Mouse (Mus musculus): Measurements from ENCODE around the gene Rpl35a. TPM values are rescaled to one million over a fixed set of nuclear protein-coding genes. Genes with fewer than 3 reads are reported as not detected.
A peak's percentile ranks its signal among the peaks of the same experiment; 100 is the strongest.

Gene Rpl35a
- polyA plus RNA-seq, 1 experiment from 2014 or later = 649 TPM

DNA sequence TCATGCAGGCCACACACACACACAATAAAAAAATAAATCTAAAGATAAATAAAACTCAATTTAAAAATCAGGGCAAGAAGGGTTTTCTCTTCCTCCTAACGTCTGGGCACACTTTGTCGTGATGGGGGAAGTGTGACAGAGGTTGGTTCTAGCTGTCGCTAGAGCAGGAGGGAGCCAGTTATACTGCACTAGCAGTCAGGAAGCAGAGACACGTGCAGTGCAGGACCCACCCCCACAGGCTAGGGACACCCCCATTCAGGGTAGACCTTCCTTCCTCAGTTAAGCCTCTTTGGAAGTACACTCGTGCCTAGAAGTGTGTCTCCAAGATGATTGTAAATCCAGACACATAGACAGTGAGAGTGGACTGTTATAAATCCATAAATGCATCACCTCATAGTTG is 18.7 kb downstream of the Rpl35a start:
- no peak overlapping the region for H3K4me3 ChIP-seq (ENCODE audit: low read depth, low read length)
- H3K9me3 ChIP-seq (replicated peaks; ENCODE audit: control insufficient read depth, low read length) = no peaks in the 10 kb centered on the region
- no peak overlapping the region for H3K4me2 ChIP-seq (ENCODE audit: low read length)
- peaks cover 44% of the 10 kb centered on the region for H3K36me3 ChIP-seq (ENCODE audit: control insufficient read depth, insufficient read depth, low read length)
- no peaks in the 10 kb centered on the region for H3K4me1 ChIP-seq (ENCODE audit: control insufficient read depth, insufficient read depth, low read length)
- H3K27ac ChIP-seq (ENCODE audit: low read depth, low read length) = no peak overlapping the region
- DNase-seq (ENCODE audit: low spot score) (no peak), ATAC-seq (no peak)
- WGBS = 89% methylated on average over 5 of the region's 5 CpGs
- H3K9ac ChIP-seq (ENCODE audit: low read length) = no peak overlapping the region
- no peaks in the 10 kb centered on the region for H3K27me3 ChIP-seq (replicated peaks; ENCODE audit: control insufficient read depth, insufficient read depth, low read length)

- Histone ChIP-seq H3K27me3 (replicated peaks; ENCODE audit: control insufficient read depth, insufficient read depth, low read length) (no peaks in the 10 kb centered on the region), H3K4me2 (ENCODE audit: low read length) (no peak overlapping the region), H3K27ac (ENCODE audit: low read depth, low read length) (no peak overlapping the region), H3K9me3 (replicated peaks; ENCODE audit: control insufficient read depth, low read length) (no peaks in the 10 kb centered on the region), H3K36me3 (ENCODE audit: control insufficient read depth, insufficient read depth, low read length) (peaks cover 40% of the 10 kb centered on the region), H3K4me3 (ENCODE audit: low read depth, low read length) (no peak overlapping the region), H3K4me1 (ENCODE audit: control insufficient read depth, insufficient read depth, low read length) (no peaks in the 10 kb centered on the region), H3K9ac (ENCODE audit: low read length) (no peak overlapping the region)
- DNase-seq (ENCODE audit: low spot score) = no peak
- no peak for ATAC-seq
- 83% methylated on average over 6 of the region's 6 CpGs for WGBS
Measured at GRCm38 (mm10) chr16:33076078-33076477, 19.8 kb downstream of the Rpl35a start.

DNA sequence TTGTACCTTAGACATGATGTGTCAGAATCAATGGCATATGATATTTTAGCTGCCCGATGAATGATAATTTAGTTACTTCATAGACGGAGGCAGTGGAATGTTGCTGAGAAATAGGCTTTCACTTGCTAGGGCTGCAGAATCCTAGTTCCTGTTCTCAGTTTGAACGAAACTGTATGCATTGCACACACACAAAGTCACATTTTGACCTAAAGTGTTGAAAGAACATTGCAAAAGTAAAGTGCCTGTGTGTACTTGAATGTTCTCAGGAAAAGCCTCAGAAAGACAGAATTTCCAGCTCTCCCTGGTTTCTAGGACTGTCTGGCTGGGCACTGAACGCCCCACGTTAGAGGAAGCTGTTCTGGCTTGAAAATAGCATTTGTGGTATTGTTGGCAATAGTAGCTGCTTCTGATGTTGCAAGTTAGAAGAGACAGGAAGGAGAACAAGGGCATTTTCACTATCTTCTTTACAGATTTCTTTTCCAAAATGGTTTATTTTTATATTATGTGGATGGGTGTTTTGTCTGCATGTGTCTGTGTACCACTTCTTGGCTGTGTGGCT is 20.9 kb downstream of the Rpl35a start:
- Histone ChIP-seq H3K4me2 (ENCODE audit: low read length) (no peak overlapping the region), H3K27ac (ENCODE audit: low read depth, low read length) (no peak overlapping the region), H3K36me3 (ENCODE audit: control insufficient read depth, insufficient read depth, low read length) (peaks cover 40% of the 10 kb centered on the region), H3K4me1 (ENCODE audit: control insufficient read depth, insufficient read depth, low read length) (no peaks in the 10 kb centered on the region), H3K27me3 (replicated peaks; ENCODE audit: control insufficient read depth, insufficient read depth, low read length) (no peaks in the 10 kb centered on the region), H3K4me3 (ENCODE audit: low read depth, low read length) (no peak overlapping the region), H3K9ac (ENCODE audit: low read length) (no peak overlapping the region), H3K9me3 (replicated peaks; ENCODE audit: control insufficient read depth, low read length) (no peaks in the 10 kb centered on the region)
- DNase-seq (ENCODE audit: low spot score) (no peak), ATAC-seq (no peak)
- 95% methylated on average over 5 of the region's 5 CpGs for WGBS

DNA sequence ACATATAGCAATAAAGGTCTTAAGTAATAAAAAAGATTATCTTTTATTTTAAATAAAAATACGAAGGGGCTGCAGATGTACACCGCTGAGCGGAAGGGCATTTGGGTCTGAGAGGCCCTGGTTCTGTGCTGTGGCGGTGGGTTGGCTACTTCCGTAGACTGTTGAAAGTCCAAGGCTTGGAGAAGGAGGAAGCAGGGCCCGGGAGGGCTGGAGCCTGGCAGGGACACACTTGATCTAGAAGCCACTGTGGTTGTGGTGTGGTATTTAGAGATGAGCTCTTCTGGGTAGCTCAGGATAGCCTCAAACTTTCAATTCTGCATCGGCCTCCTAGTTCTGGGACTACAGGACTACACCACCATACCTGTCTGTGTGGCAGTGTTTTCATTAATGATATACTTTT is 23.8 kb downstream of the Rpl35a start:
- Histone ChIP-seq H3K36me3 (ENCODE audit: control insufficient read depth, insufficient read depth, low read length) (peaks cover 32% of the 10 kb centered on the region), H3K9me3 (replicated peaks; ENCODE audit: control insufficient read depth, low read length) (no peaks in the 10 kb centered on the region), H3K9ac (ENCODE audit: low read length) (no peak overlapping the region), H3K4me1 (ENCODE audit: control insufficient read depth, insufficient read depth, low read length) (no peaks in the 10 kb centered on the region), H3K27ac (ENCODE audit: low read depth, low read length) (no peak overlapping the region), H3K27me3 (replicated peaks; ENCODE audit: control insufficient read depth, insufficient read depth, low read length) (no peaks in the 10 kb centered on the region), H3K4me2 (ENCODE audit: low read length) (no peak overlapping the region), H3K4me3 (ENCODE audit: low read depth, low read length) (no peak overlapping the region)
- ATAC-seq = no peak
- WGBS = 96% methylated on average over 7 of the region's 7 CpGs
- DNase-seq (ENCODE audit: low spot score) = no peak

GRCm38 (mm10) chr16:33082951-33083350 is 26.7 kb downstream of the Rpl35a start:
- no peaks in the 10 kb centered on the region for H3K4me1 ChIP-seq (ENCODE audit: control insufficient read depth, insufficient read depth, low read length)
- no peaks in the 10 kb centered on the region for H3K27me3 ChIP-seq (replicated peaks; ENCODE audit: control insufficient read depth, insufficient read depth, low read length)
- no peak overlapping the region for H3K4me3 ChIP-seq (ENCODE audit: low read depth, low read length)
- no peak overlapping the region for H3K9ac ChIP-seq (ENCODE audit: low read length)
- WGBS = 94% methylated on average over 6 of the region's 6 CpGs
- H3K4me2 ChIP-seq (ENCODE audit: low read length) = no peak overlapping the region
- DNase-seq (ENCODE audit: low spot score) (no peak), ATAC-seq (no peak)
- peaks cover 21% of the 10 kb centered on the region for H3K36me3 ChIP-seq (ENCODE audit: control insufficient read depth, insufficient read depth, low read length)
- no peaks in the 10 kb centered on the region for H3K9me3 ChIP-seq (replicated peaks; ENCODE audit: control insufficient read depth, low read length)
- no peak overlapping the region for H3K27ac ChIP-seq (ENCODE audit: low read depth, low read length)

- WGBS = 94% methylated on average over 2 of the region's 2 CpGs
- H3K9me3 ChIP-seq (replicated peaks; ENCODE audit: control insufficient read depth, low read length) = no peaks in the 10 kb centered on the region
Measured at GRCm38 (mm10) chr16:33083996-33084395, 27.7 kb downstream of the Rpl35a start.

GRCm38 (mm10) chr16:33085666-33086065 is 29.4 kb downstream of the Rpl35a start:
- Histone ChIP-seq H3K9me3 (replicated peaks; ENCODE audit: control insufficient read depth, low read length) (no peaks in the 10 kb centered on the region), H3K27ac (ENCODE audit: low read depth, low read length) (no peak overlapping the region), H3K9ac (ENCODE audit: low read length) (no peak overlapping the region), H3K4me1 (ENCODE audit: control insufficient read depth, insufficient read depth, low read length) (no peaks in the 10 kb centered on the region), H3K4me3 (ENCODE audit: low read depth, low read length) (no peak overlapping the region), H3K36me3 (ENCODE audit: control insufficient read depth, insufficient read depth, low read length) (peaks cover 33% of the 10 kb centered on the region), H3K4me2 (ENCODE audit: low read length) (no peak overlapping the region), H3K27me3 (replicated peaks; ENCODE audit: control insufficient read depth, insufficient read depth, low read length) (no peaks in the 10 kb centered on the region)
- DNase-seq (ENCODE audit: low spot score) (no peak), ATAC-seq (no peak)
- 85% methylated on average over 8 of the region's 8 CpGs for WGBS

More at GRCm38 (mm10) chr16:33083996-33084395, 27.7 kb downstream of the Rpl35a start:
- no peak for ATAC-seq
- Histone ChIP-seq H3K9ac (ENCODE audit: low read length) (no peak overlapping the region), H3K4me1 (ENCODE audit: control insufficient read depth, insufficient read depth, low read length) (no peaks in the 10 kb centered on the region), H3K27me3 (replicated peaks; ENCODE audit: control insufficient read depth, insufficient read depth, low read length) (no peaks in the 10 kb centered on the region), H3K4me3 (ENCODE audit: low read depth, low read length) (no peak overlapping the region), H3K36me3 (ENCODE audit: control insufficient read depth, insufficient read depth, low read length) (peaks cover 21% of the 10 kb centered on the region), H3K4me2 (ENCODE audit: low read length) (no peak overlapping the region), H3K27ac (ENCODE audit: low read depth, low read length) (no peak overlapping the region)
- no peak for DNase-seq (ENCODE audit: low spot score)

MicroRNA genes within 50 kb of the gene (microRNA counts, 519-probe panel; counts per million panel counts)
- microRNA mmu-miR-1947 = not detected

Small RNA genes within 50 kb of the gene (microRNA-seq; reads per million reads assigned to microRNA genes)
- not detected for gene Gm22231
- gene Mir1947 = 6.5 reads per million, percentile 29 among the genes with 10 or more reads in this experiment

Other genes with a start within 250 kb of the Rpl35a start
- gene Smbd1, start 246.0 kb upstream of the Rpl35a start, polyA plus RNA-seq (2014; fragmentation: Nextera tagmentation; extraction: Ambion mirVana) = not detected in 2 replicates
- 160 and 173 TPM in 2 replicates for gene Fyttd1, start 179.0 kb upstream of the Rpl35a start, polyA plus RNA-seq (2014; fragmentation: Nextera tagmentation; extraction: Ambion mirVana)
- 20.0 and 26.8 TPM in 2 replicates for gene Rubcn, start 178.7 kb upstream of the Rpl35a start, polyA plus RNA-seq (2014; fragmentation: Nextera tagmentation; extraction: Ambion mirVana)
- 24.3 and 36.0 TPM in 2 replicates for gene Lrch3, start 142.4 kb upstream of the Rpl35a start, polyA plus RNA-seq (2014; fragmentation: Nextera tagmentation; extraction: Ambion mirVana)
- 4.9 and 6.1 TPM in 2 replicates for gene Iqcg, start 235 bp upstream of the Rpl35a start, polyA plus RNA-seq (2014; fragmentation: Nextera tagmentation; extraction: Ambion mirVana)
- gene Lmln, start 6.1 kb downstream of the Rpl35a start, polyA plus RNA-seq (2014; fragmentation: Nextera tagmentation; extraction: Ambion mirVana) = 1.5 and 2.1 TPM in 2 replicates
- gene Osbpl11, start 128.6 kb downstream of the Rpl35a start, polyA plus RNA-seq (2014; fragmentation: Nextera tagmentation; extraction: Ambion mirVana) = 14.3 and 16.4 TPM in 2 replicates
- 84.1 and 87.5 TPM in 2 replicates for gene Snx4, start 195.0 kb downstream of the Rpl35a start, polyA plus RNA-seq (2014; fragmentation: Nextera tagmentation; extraction: Ambion mirVana)

Data from forebrain, embryonic 14.5 days (tissue).